Mouse (Mus musculus): ENCODE measurements at regions not wholly inside any gene's neighbourhood (a gene's known extent, or its start where the extent isn't known, plus 50 kb on each side); places are given as distances from the start of the nearest gene placed in this dataset.
A peak's percentile ranks its signal among the peaks of the same experiment; 100 is the strongest.

- Histone ChIP-seq H3K36me3 (ENCODE audit: control insufficient read depth, insufficient read depth, low read length) (no peaks in the 10 kb centered on the region), H3K27ac (replicated peaks in 1 of 2; ENCODE audit: control insufficient read depth in 1 of 2, insufficient read depth in 1 of 2, low read depth in 2 of 2, low read length in 2 of 2) (no peak overlapping the region), H3K4me2 (ENCODE audit: low read length) (no peak overlapping the region), H3K4me3 (ENCODE audit: control insufficient read depth in 1 of 2, insufficient read depth in 1 of 2, low read depth in 1 of 2, low read length in 2 of 2) (no peak overlapping the region), H3K9me3 (ENCODE audit: control insufficient read depth, low read length) (no peaks in the 10 kb centered on the region), H3K27me3 (ENCODE audit: control insufficient read depth, insufficient read depth, low read length) (no peaks in the 10 kb centered on the region), H3K4me1 (ENCODE audit: control insufficient read depth in 2 of 2, insufficient read depth in 2 of 2, low read length in 2 of 2) (peaks cover 0 to 3% of the 10 kb centered on the region in 2 experiments; a peak in 2 of 4 replicates), H3K9ac (ENCODE audit: low read length) (no peak overlapping the region)
- no peak for ATAC-seq (ENCODE audit: insufficient number of reproducible peaks, insufficient read depth, low FRiP score, low read depth)
- WGBS, result 66% methylated on average over 11 of the region's 11 CpGs
Measured at GRCm38 (mm10) chr6:49999365-49999764, 110.7 kb upstream of the Mpp6 start.

- Histone ChIP-seq H3K9me3 (ENCODE audit: control insufficient read depth, low read length) (no peaks in the 10 kb centered on the region), H3K36me3 (ENCODE audit: control insufficient read depth, insufficient read depth, low read length) (no peaks in the 10 kb centered on the region), H3K4me3 (ENCODE audit: control insufficient read depth in 1 of 2, insufficient read depth in 1 of 2, low read depth in 1 of 2, low read length in 2 of 2) (no peak overlapping the region), H3K4me1 (ENCODE audit: control insufficient read depth in 2 of 2, insufficient read depth in 2 of 2, low read length in 2 of 2) (peaks cover 10 to 11% of the 10 kb centered on the region in 2 experiments), H3K9ac (ENCODE audit: low read length) (no peak overlapping the region), H3K4me2 (ENCODE audit: low read length) (no peak overlapping the region), H3K27me3 (ENCODE audit: control insufficient read depth, insufficient read depth, low read length) (no peaks in the 10 kb centered on the region), H3K27ac (replicated peaks in 1 of 2; ENCODE audit: control insufficient read depth in 1 of 2, insufficient read depth in 1 of 2, low read depth in 2 of 2, low read length in 2 of 2) (no peak overlapping the region)
- no peak for ATAC-seq (ENCODE audit: insufficient number of reproducible peaks, insufficient read depth, low FRiP score, low read depth)
- 82% methylated on average over 4 of the region's 4 CpGs for WGBS
Measured at GRCm38 (mm10) chr6:50008074-50008473, 102.0 kb upstream of the Mpp6 start.

- Histone ChIP-seq H3K9me3 (ENCODE audit: control insufficient read depth, low read length) (no peaks in the 10 kb centered on the region), H3K27ac (replicated peaks in 1 of 2; ENCODE audit: control insufficient read depth in 1 of 2, insufficient read depth in 1 of 2, low read depth in 2 of 2, low read length in 2 of 2) (peak overlapping the region; percentile 41 to 49; a peak in 3 of 4 replicates), H3K4me1 (ENCODE audit: control insufficient read depth in 2 of 2, insufficient read depth in 2 of 2, low read length in 2 of 2) (peaks cover 10 to 11% of the 10 kb centered on the region in 2 experiments), H3K36me3 (ENCODE audit: control insufficient read depth, insufficient read depth, low read length) (no peaks in the 10 kb centered on the region), H3K27me3 (ENCODE audit: control insufficient read depth, insufficient read depth, low read length) (no peaks in the 10 kb centered on the region), H3K4me3 (ENCODE audit: control insufficient read depth in 1 of 2, insufficient read depth in 1 of 2, low read depth in 1 of 2, low read length in 2 of 2) (no peak overlapping the region), H3K9ac (ENCODE audit: low read length) (no peak overlapping the region), H3K4me2 (ENCODE audit: low read length) (no peak overlapping the region)
- ATAC-seq (ENCODE audit: insufficient number of reproducible peaks, insufficient read depth, low FRiP score, low read depth), result no peak
- WGBS, result 14% methylated on average over 3 of the region's 3 CpGs
Measured at GRCm38 (mm10) chr6:50008869-50009268, 101.2 kb upstream of the Mpp6 start.

GRCm38 (mm10) chr6:50009339-50009738 lies 100.7 kb upstream of the Mpp6 start:
- Histone ChIP-seq H3K4me1 (ENCODE audit: control insufficient read depth in 2 of 2, insufficient read depth in 2 of 2, low read length in 2 of 2) (peaks cover 10 to 11% of the 10 kb centered on the region in 2 experiments), H3K4me2 (ENCODE audit: low read length) (no peak overlapping the region), H3K9ac (ENCODE audit: low read length) (no peak overlapping the region), H3K27ac (replicated peaks in 1 of 2; ENCODE audit: control insufficient read depth in 1 of 2, insufficient read depth in 1 of 2, low read depth in 2 of 2, low read length in 2 of 2) (peak overlapping the region; percentile 41 to 49; a peak in 3 of 4 replicates), H3K4me3 (ENCODE audit: control insufficient read depth in 1 of 2, insufficient read depth in 1 of 2, low read depth in 1 of 2, low read length in 2 of 2) (no peak overlapping the region), H3K36me3 (ENCODE audit: control insufficient read depth, insufficient read depth, low read length) (no peaks in the 10 kb centered on the region), H3K27me3 (ENCODE audit: control insufficient read depth, insufficient read depth, low read length) (no peaks in the 10 kb centered on the region), H3K9me3 (ENCODE audit: control insufficient read depth, low read length) (no peaks in the 10 kb centered on the region)
- ATAC-seq (ENCODE audit: insufficient number of reproducible peaks, insufficient read depth, low FRiP score, low read depth), result no peak
- WGBS, result 40% methylated on average over 7 of the region's 7 CpGs

- H3K9ac ChIP-seq (ENCODE audit: low read length), result no peak overlapping the region
Measured at GRCm38 (mm10) chr6:50009856-50010255, 100.2 kb upstream of the Mpp6 start.

GRCm38 (mm10) chr6:50011071-50011470 lies 99.0 kb upstream of the Mpp6 start:
- 71% methylated on average over 12 of the region's 12 CpGs for WGBS
- Histone ChIP-seq H3K27ac (replicated peaks in 1 of 2; ENCODE audit: control insufficient read depth in 1 of 2, insufficient read depth in 1 of 2, low read depth in 2 of 2, low read length in 2 of 2) (no peak overlapping the region), H3K9ac (ENCODE audit: low read length) (no peak overlapping the region), H3K4me2 (ENCODE audit: low read length) (no peak overlapping the region), H3K27me3 (ENCODE audit: control insufficient read depth, insufficient read depth, low read length) (no peaks in the 10 kb centered on the region), H3K36me3 (ENCODE audit: control insufficient read depth, insufficient read depth, low read length) (no peaks in the 10 kb centered on the region), H3K4me1 (ENCODE audit: control insufficient read depth in 2 of 2, insufficient read depth in 2 of 2, low read length in 2 of 2) (peaks cover 10 to 11% of the 10 kb centered on the region in 2 experiments), H3K4me3 (ENCODE audit: control insufficient read depth in 1 of 2, insufficient read depth in 1 of 2, low read depth in 1 of 2, low read length in 2 of 2) (no peak overlapping the region), H3K9me3 (ENCODE audit: control insufficient read depth, low read length) (no peaks in the 10 kb centered on the region)
- ATAC-seq (ENCODE audit: insufficient number of reproducible peaks, insufficient read depth, low FRiP score, low read depth), result no peak

More at GRCm38 (mm10) chr6:50009856-50010255, 100.2 kb upstream of the Mpp6 start:
- 60% methylated on average over 5 of the region's 5 CpGs for WGBS
- Histone ChIP-seq H3K27ac (replicated peaks in 1 of 2; ENCODE audit: control insufficient read depth in 1 of 2, insufficient read depth in 1 of 2, low read depth in 2 of 2, low read length in 2 of 2) (no peak overlapping the region), H3K4me3 (ENCODE audit: control insufficient read depth in 1 of 2, insufficient read depth in 1 of 2, low read depth in 1 of 2, low read length in 2 of 2) (no peak overlapping the region), H3K9me3 (ENCODE audit: control insufficient read depth, low read length) (no peaks in the 10 kb centered on the region), H3K4me1 (ENCODE audit: control insufficient read depth in 2 of 2, insufficient read depth in 2 of 2, low read length in 2 of 2) (peaks cover 10 to 11% of the 10 kb centered on the region in 2 experiments), H3K36me3 (ENCODE audit: control insufficient read depth, insufficient read depth, low read length) (no peaks in the 10 kb centered on the region), H3K4me2 (ENCODE audit: low read length) (no peak overlapping the region), H3K27me3 (ENCODE audit: control insufficient read depth, insufficient read depth, low read length) (no peaks in the 10 kb centered on the region)
- no peak for ATAC-seq (ENCODE audit: insufficient number of reproducible peaks, insufficient read depth, low FRiP score, low read depth)

GRCm38 (mm10) chr6:50011746-50012453 lies 98.1 kb upstream of the Mpp6 start:
- Histone ChIP-seq H3K27ac (replicated peaks in 1 of 2; ENCODE audit: control insufficient read depth in 1 of 2, insufficient read depth in 1 of 2, low read depth in 2 of 2, low read length in 2 of 2) (no peak overlapping the region), H3K4me1 (ENCODE audit: control insufficient read depth in 2 of 2, insufficient read depth in 2 of 2, low read length in 2 of 2) (peaks cover 10 to 11% of the 10 kb centered on the region in 2 experiments), H3K36me3 (ENCODE audit: control insufficient read depth, insufficient read depth, low read length) (no peaks in the 10 kb centered on the region), H3K4me3 (ENCODE audit: control insufficient read depth in 1 of 2, insufficient read depth in 1 of 2, low read depth in 1 of 2, low read length in 2 of 2) (no peak overlapping the region), H3K9ac (ENCODE audit: low read length) (no peak overlapping the region), H3K27me3 (ENCODE audit: control insufficient read depth, insufficient read depth, low read length) (no peaks in the 10 kb centered on the region), H3K4me2 (ENCODE audit: low read length) (no peak overlapping the region), H3K9me3 (ENCODE audit: control insufficient read depth, low read length) (no peaks in the 10 kb centered on the region)
- 69% methylated on average over 5 of the region's 5 CpGs for WGBS
- ATAC-seq (ENCODE audit: insufficient number of reproducible peaks, insufficient read depth, low FRiP score, low read depth), result no peak

- Histone ChIP-seq H3K9me3 (ENCODE audit: control insufficient read depth, low read length) (no peaks in the 10 kb centered on the region), H3K4me2 (ENCODE audit: low read length) (no peak overlapping the region), H3K9ac (ENCODE audit: low read length) (no peak overlapping the region), H3K27me3 (ENCODE audit: control insufficient read depth, insufficient read depth, low read length) (no peaks in the 10 kb centered on the region), H3K27ac (replicated peaks in 1 of 2; ENCODE audit: control insufficient read depth in 1 of 2, insufficient read depth in 1 of 2, low read depth in 2 of 2, low read length in 2 of 2) (no peak overlapping the region), H3K4me1 (ENCODE audit: control insufficient read depth in 2 of 2, insufficient read depth in 2 of 2, low read length in 2 of 2) (peaks cover 10 to 11% of the 10 kb centered on the region in 2 experiments), H3K36me3 (ENCODE audit: control insufficient read depth, insufficient read depth, low read length) (no peaks in the 10 kb centered on the region), H3K4me3 (ENCODE audit: control insufficient read depth in 1 of 2, insufficient read depth in 1 of 2, low read depth in 1 of 2, low read length in 2 of 2) (no peak overlapping the region)
- 73% methylated on average over 5 of the region's 5 CpGs for WGBS
- ATAC-seq (ENCODE audit: insufficient number of reproducible peaks, insufficient read depth, low FRiP score, low read depth), result no peak
Measured at GRCm38 (mm10) chr6:50013067-50013466, 97.0 kb upstream of the Mpp6 start.

Measured in heart, embryonic 14.5 days (tissue).